Comparison of ENCODE assay signal across 9 mouse cellular contexts in the genomic region with DNA sequence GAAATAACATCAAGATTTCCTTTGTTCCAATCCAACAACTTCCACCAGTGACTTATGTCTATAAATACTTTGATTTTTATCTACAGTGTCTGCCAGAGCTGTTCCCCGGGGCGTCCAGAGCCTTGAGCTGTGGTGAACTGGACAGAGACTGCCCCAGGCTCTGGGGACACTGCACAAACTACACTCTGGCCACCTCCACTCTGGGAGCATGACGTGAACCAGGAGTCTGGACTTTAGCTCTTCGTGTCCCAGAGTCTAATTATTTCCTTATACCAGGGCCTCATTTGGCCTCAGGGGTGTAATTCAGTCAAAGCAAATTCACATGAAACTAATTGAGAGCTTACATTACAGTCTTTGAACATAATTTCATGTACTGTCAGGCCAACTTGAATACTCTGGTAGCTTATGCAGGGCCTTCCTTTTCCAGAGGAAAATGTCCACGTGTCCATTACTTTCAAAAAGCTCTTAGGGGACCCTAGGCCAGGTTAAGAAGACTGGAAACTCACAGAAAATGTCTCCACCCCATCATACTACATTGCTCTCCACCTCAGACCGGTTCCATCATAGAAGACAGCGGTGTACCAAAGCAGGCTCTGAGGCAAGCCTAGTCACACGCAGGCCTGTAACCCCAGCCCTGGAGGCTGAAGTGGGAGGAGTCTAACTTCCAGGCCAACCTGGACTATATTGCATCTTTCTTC. TPM values are rescaled to one million over a fixed set of nuclear protein-coding genes. Genes with fewer than 3 reads are reported as not detected.
DNase-seq lines count a peak whose midpoint lies in the region; ATAC-seq and TF ChIP-seq lines count a peak whose summit lies in the region.
"Had no signal": no experiment of that assay in that cellular context is flagged by ENCODE, and none has a peak within 500 bp of the region (broad histone marks: within the 10 kb centered on the region; RNA-seq: fewer than 3 reads in every experiment).

No protein-coding gene starts in this region.

- no peak overlapping the region for H3K4me3 ChIP-seq in kidney, embryonic 15.5 days (replicated peaks)
- H3K4me3 ChIP-seq in intestine, embryonic 16.5 days (ENCODE audit: low read length), result no peak overlapping the region
- no peak overlapping the region for H3K4me3 ChIP-seq in liver, embryonic 16.5 days (ENCODE audit: low read depth, low read length)
- H3K4me3 ChIP-seq in forebrain, postnatal 0 days (ENCODE audit: low read depth, low read length), result no peak overlapping the region

- H3K9ac ChIP-seq in kidney, embryonic 15.5 days, result no peak overlapping the region
- H3K9ac ChIP-seq in intestine, embryonic 16.5 days (ENCODE audit: low read depth, low read length), result 0 out of 2 replicates have a peak overlapping the region, but pooled peaks have one; percentile 36
- peak overlapping the region; percentile 30 for H3K9ac ChIP-seq in liver, embryonic 16.5 days (ENCODE audit: low read depth, low read length)
- no peak overlapping the region for H3K9ac ChIP-seq in forebrain, postnatal 0 days

- no peaks in the 10 kb centered on the region for H3K27me3 ChIP-seq in kidney, embryonic 15.5 days
- H3K27me3 ChIP-seq in intestine, embryonic 16.5 days (replicated peaks; ENCODE audit: control insufficient read depth, insufficient read depth, low read length), result 0 out of 2 replicates have a peak, but pooled peaks cover 2% of the 10 kb centered on the region
- H3K27me3 ChIP-seq in liver, embryonic 16.5 days (ENCODE audit: control insufficient read depth, insufficient read depth, low read depth, low read length), result no peaks in the 10 kb centered on the region
- H3K27me3 ChIP-seq in forebrain, postnatal 0 days (ENCODE audit: insufficient read depth, low read length), result no peaks in the 10 kb centered on the region

- H3K36me3 ChIP-seq in kidney, embryonic 15.5 days, result no peaks in the 10 kb centered on the region
- no peaks in the 10 kb centered on the region for H3K36me3 ChIP-seq in intestine, embryonic 16.5 days (ENCODE audit: control insufficient read depth, insufficient read depth, low read length)
- H3K36me3 ChIP-seq in liver, embryonic 16.5 days (ENCODE audit: control insufficient read depth, insufficient read depth), result no peaks in the 10 kb centered on the region
- H3K36me3 ChIP-seq in forebrain, postnatal 0 days (ENCODE audit: insufficient read depth), result no peaks in the 10 kb centered on the region

- 42% methylated on average over 8 of the region's 8 CpGs for WGBS in kidney, embryonic 15.5 days
- WGBS in intestine, embryonic 16.5 days, result 51% methylated on average over 8 of the region's 8 CpGs
- WGBS in liver, embryonic 16.5 days (ENCODE audit: insufficient replicate concordance), result 67% methylated on average over 8 of the region's 8 CpGs
- 72% methylated on average over 8 of the region's 8 CpGs for WGBS in forebrain, postnatal 0 days

- DNase-seq in kidney, adult 11 months, result no peak
- peak; percentile 28 for DNase-seq in adrenal gland, postnatal 25 days
- no peak for DNase-seq in frontal cortex, postnatal 10 days (ENCODE audit: low spot score in 2 of 2)
- no peak for DNase-seq in forebrain, postnatal 0 days
- no peak for DNase-seq in cerebellum, adult 8-10 months
- DNase-seq: left cerebral cortex, postnatal 4 days had no signal

- H3K27ac ChIP-seq in kidney, embryonic 15.5 days, result peak overlapping the region; percentile 76
- peak overlapping the region; percentile 75 for H3K27ac ChIP-seq in intestine, embryonic 16.5 days (ENCODE audit: low read length)
- peak overlapping the region; percentile 64 for H3K27ac ChIP-seq in liver, embryonic 16.5 days (ENCODE audit: low read length)
- H3K27ac ChIP-seq in forebrain, postnatal 0 days (ENCODE audit: low read depth, low read length), result no peak overlapping the region

- peaks cover 11% of the 10 kb centered on the region for H3K4me1 ChIP-seq in kidney, embryonic 15.5 days
- H3K4me1 ChIP-seq in intestine, embryonic 16.5 days (ENCODE audit: control insufficient read depth, insufficient read depth, low read length), result peaks cover 5% of the 10 kb centered on the region; the same call in 1 of the 2 replicates
- H3K4me1 ChIP-seq in liver, embryonic 16.5 days (ENCODE audit: control insufficient read depth, low read depth, low read length), result peaks cover 58% of the 10 kb centered on the region
- H3K4me1 ChIP-seq in forebrain, postnatal 0 days (ENCODE audit: insufficient read depth), result no peaks in the 10 kb centered on the region

- TF ChIP-seq CTCF in forebrain, postnatal 0 days (IDR thresholded peaks at IDR 0.05; ENCODE audit: low read depth), result no peak

- peak; percentile 75 for ATAC-seq in kidney, embryonic 15.5 days (replicated peaks; ENCODE audit: low FRiP score)
- peak; percentile 91 for ATAC-seq in intestine, embryonic 16.5 days
- no peak for ATAC-seq in liver, embryonic 16.5 days (ENCODE audit: low read depth)
- ATAC-seq in forebrain, postnatal 0 days, result no peak

- no peak overlapping the region for H3K4me2 ChIP-seq in kidney, embryonic 15.5 days
- H3K4me2 ChIP-seq in intestine, embryonic 16.5 days (ENCODE audit: low read depth, low read length), result no peak overlapping the region
- no peak overlapping the region for H3K4me2 ChIP-seq in liver, embryonic 16.5 days (ENCODE audit: low read depth, low read length)
- no peak overlapping the region for H3K4me2 ChIP-seq in forebrain, postnatal 0 days (ENCODE audit: low read depth)

- H3K9me3 ChIP-seq in kidney, embryonic 15.5 days (replicated peaks), result no peaks in the 10 kb centered on the region
- H3K9me3 ChIP-seq in intestine, embryonic 16.5 days (ENCODE audit: control insufficient read depth, low read length), result no peaks in the 10 kb centered on the region
- no peaks in the 10 kb centered on the region for H3K9me3 ChIP-seq in liver, embryonic 16.5 days (replicated peaks; ENCODE audit: control insufficient read depth, low read length)
- no peaks in the 10 kb centered on the region for H3K9me3 ChIP-seq in forebrain, postnatal 0 days (ENCODE audit: low read length)

RNA-seq across cellular contexts. Expression of a gene that starts 9.9 kb away (rescaled TPM):
- polyA plus RNA-seq in kidney, embryonic 15.5 days (2015; fragmentation: Nextera tagmentation; extraction: Ambion mirVana), result 12.5 and 12.7 TPM in 2 replicates
- 23.2 and 25.2 TPM in 2 replicates for total RNA-seq in adrenal gland, postnatal 25 days (2021)
- 48.2 and 61.4 TPM in 2 replicates for polyA plus RNA-seq in intestine, embryonic 16.5 days (2015; fragmentation: Nextera tagmentation; extraction: Ambion mirVana)
- polyA plus RNA-seq in liver, embryonic 16.5 days (2015; fragmentation: Nextera tagmentation; extraction: Ambion mirVana), result 73.1 and 75.2 TPM in 2 replicates
- total RNA-seq in forebrain, postnatal 0 days (2014; rRNA removed), result 1.7 and 2.5 TPM in 2 replicates
- 1.3 and 1.5 TPM in 2 replicates for polyA plus RNA-seq in forebrain, postnatal 0 days (2015; fragmentation: Nextera tagmentation; extraction: Ambion mirVana)

Comparison
In these comparisons a context has a peak if more than half of its experiments do, and no peak if none do; other contexts are left out.
1. ATAC-seq: peak in kidney, embryonic 15.5 days (single experiment) and intestine, embryonic 16.5 days (single experiment); none in liver, embryonic 16.5 days (single experiment) and forebrain, postnatal 0 days (single experiment).
2. H3K9ac ChIP-seq: peak in intestine, embryonic 16.5 days (single experiment) and liver, embryonic 16.5 days (single experiment); none in kidney, embryonic 15.5 days (single experiment) and forebrain, postnatal 0 days (single experiment).